17 mouse cellular contexts compared by ENCODE assay signal in the genomic region with DNA sequence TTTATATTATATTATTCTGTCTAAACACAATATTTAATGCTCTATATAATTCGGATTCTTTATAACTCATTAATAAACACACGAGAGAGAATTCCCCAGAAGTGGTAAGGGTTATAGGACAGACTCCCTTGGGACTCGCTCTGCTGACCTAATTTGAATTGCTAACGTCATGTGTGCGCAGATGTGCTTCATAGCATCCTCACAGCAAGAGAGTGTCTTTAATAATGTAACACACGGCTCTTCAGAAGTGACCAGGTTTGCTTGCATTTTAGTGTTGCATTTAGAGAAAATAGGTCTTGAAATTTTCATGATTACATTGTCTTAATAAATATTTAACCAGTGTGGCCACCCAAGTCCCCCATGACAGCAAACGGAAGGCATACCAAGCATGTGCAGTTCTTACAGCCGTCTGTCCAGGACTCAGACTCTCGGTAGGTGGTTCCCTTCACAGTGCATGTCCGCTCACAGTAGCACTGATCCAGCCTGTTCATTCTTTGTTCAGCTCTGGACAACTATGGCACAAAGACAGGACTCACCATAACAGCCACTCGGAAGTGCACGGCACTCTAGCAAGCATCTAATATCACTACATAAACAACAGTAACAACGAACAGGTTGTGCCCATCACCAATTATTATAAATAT.
A peak's percentile ranks its signal among the peaks of the same experiment; 100 is the strongest.
DNase-seq lines count a peak whose midpoint lies in the region; ATAC-seq and TF ChIP-seq lines count a peak whose summit lies in the region.
"Had no signal": no experiment of that assay in that cellular context is flagged by ENCODE, and none has a peak within 500 bp of the region (broad histone marks: within the 10 kb centered on the region; RNA-seq: fewer than 3 reads in every experiment).

No protein-coding gene starts in this region.

- 53% methylated on average over 13 of the region's 13 CpGs for WGBS in midbrain, embryonic 12.5 days
- WGBS in neural tube, embryonic 14.5 days = 28% methylated on average over 13 of the region's 13 CpGs

- no peak overlapping the region for H3K4me2 ChIP-seq in midbrain, embryonic 12.5 days (replicated peaks)
- no peak overlapping the region for H3K4me2 ChIP-seq in neural tube, embryonic 14.5 days (ENCODE audit: low read depth, low read length)
- H3K4me2 ChIP-seq: limb, embryonic 15.5 days had no signal

- ATAC-seq in midbrain, embryonic 12.5 days (ENCODE audit: low FRiP score, low read depth) = peak; percentile 75
- peak; percentile 69 for ATAC-seq in neural tube, embryonic 14.5 days (ENCODE audit: low read depth)
- ATAC-seq: CD4-positive, CD25-positive, alpha-beta regulatory T cell, adult 4 months; intestine, postnatal 0 days; liver, postnatal 0 days had no signal

- no peaks in the 10 kb centered on the region for H3K27me3 ChIP-seq in midbrain, embryonic 12.5 days
- H3K27me3 ChIP-seq in neural tube, embryonic 14.5 days (ENCODE audit: control insufficient read depth, insufficient read depth, low read length) = no peaks in the 10 kb centered on the region
- H3K27me3 ChIP-seq: limb, embryonic 15.5 days had no signal

- no peaks in the 10 kb centered on the region for H3K36me3 ChIP-seq in midbrain, embryonic 12.5 days
- no peaks in the 10 kb centered on the region for H3K36me3 ChIP-seq in neural tube, embryonic 14.5 days (ENCODE audit: control insufficient read depth, insufficient read depth, low read length)
- H3K36me3 ChIP-seq: G1E; limb, embryonic 15.5 days had no signal

- no peak overlapping the region for H3K4me3 ChIP-seq in layer of hippocampus, adult 2 months
- H3K4me3 ChIP-seq in midbrain, embryonic 12.5 days = no peak overlapping the region
- H3K4me3 ChIP-seq in neural tube, embryonic 14.5 days (ENCODE audit: low read depth, low read length) = no peak overlapping the region
- H3K4me3 ChIP-seq: limb, embryonic 15.5 days had no signal

- H3K9ac ChIP-seq in midbrain, embryonic 12.5 days (replicated peaks) = no peak overlapping the region
- no peak overlapping the region for H3K9ac ChIP-seq in neural tube, embryonic 14.5 days (replicated peaks; ENCODE audit: low read depth, low read length)
- H3K9ac ChIP-seq: limb, embryonic 15.5 days; liver, postnatal 0 days had no signal

- H3K4me1 ChIP-seq in midbrain, embryonic 12.5 days = peaks cover 23% of the 10 kb centered on the region
- peaks cover 12% of the 10 kb centered on the region; the same call in 1 of the 2 replicates for H3K4me1 ChIP-seq in neural tube, embryonic 14.5 days (ENCODE audit: control insufficient read depth, insufficient read depth, low read length)
- H3K4me1 ChIP-seq: limb, embryonic 15.5 days had no signal

- H3K9me3 ChIP-seq in midbrain, embryonic 12.5 days = no peaks in the 10 kb centered on the region
- no peaks in the 10 kb centered on the region for H3K9me3 ChIP-seq in neural tube, embryonic 14.5 days (ENCODE audit: control insufficient read depth, low read length)
- H3K9me3 ChIP-seq: limb, embryonic 15.5 days had no signal

- peak; percentile 30 for DNase-seq in embryo, embryonic 10.5 days (ENCODE audit: low spot score)
- DNase-seq in embryo, embryonic 9.5 days (ENCODE audit: extremely low spot score) = no peak
- no peak for DNase-seq in layer of hippocampus, adult 2 months (ENCODE audit: low spot score in 2 of 2)
- no peak for DNase-seq in layer of hippocampus, postnatal 36 days
- DNase-seq in right cerebral cortex, postnatal 25 days = no peak
- DNase-seq in layer of hippocampus, postnatal 10 days (ENCODE audit: low spot score in 2 of 2) = no peak
- DNase-seq: cerebellum, adult 9-11 months; heart, postnatal 4 days; liver, postnatal 0 days; lung, postnatal 14 days; thymus, adult 2 months had no signal

- TF ChIP-seq CTCF in layer of hippocampus, adult 2 months (conservative IDR thresholded peaks at IDR 0.05) = no peak

- H3K27ac ChIP-seq in layer of hippocampus, adult 2 months = peak overlapping the region; percentile 67; the same call in 1 of the 2 replicates
- peak overlapping the region; percentile 76 for H3K27ac ChIP-seq in midbrain, embryonic 12.5 days (replicated peaks)
- peak overlapping the region; percentile 35; the same call in 1 of the 2 replicates for H3K27ac ChIP-seq in neural tube, embryonic 14.5 days (ENCODE audit: low read depth, low read length)
- H3K27ac ChIP-seq: limb, embryonic 15.5 days had no signal
